Mouse (Mus musculus): ENCODE measurements around the gene Nr1i2. TPM values are rescaled to one million over a fixed set of nuclear protein-coding genes. Genes with fewer than 3 reads are reported as not detected.

The Nr1i2 gene
- total and polyA plus RNA-seq, 3 experiments = not detected

GRCm38 (mm10) chr16:38304460-38305194, 10.0 kb upstream of the Nr1i2 start:
- dilution Hi-C loops (cut with MboI; ENCODE audit: extremely low pct_ligation_motif_present, extremely low pct_unique_long_range_greater_than_20kb, low sequenced_read_pairs) = no loop called here
- DNase-seq (ENCODE audit: extremely low read depth) = peak; percentile 96
- in situ Hi-C loops (cut with MboI; ENCODE audit: low pct_ligation_motif_present, low pct_unique_long_range_greater_than_20kb, low sequenced_read_pairs) = no loop called here
- Histone ChIP-seq H3K4me2 (ENCODE audit: insufficient read depth, low read depth, poor library complexity, severe bottlenecking) (peak overlapping the region; percentile 67; the same call in 1 of the 2 replicates), H3K27me3 (replicated peaks) (no peaks in the 10 kb centered on the region), H3K36me3 (replicated peaks in 1 of 2; ENCODE audit: control insufficient read depth in 1 of 2, insufficient read depth in 1 of 2, low read length in 1 of 2) (peaks cover 0 to 4% of the 10 kb centered on the region in 2 experiments), H3K27ac (ENCODE audit: insufficient read depth, low read depth) (peak overlapping the region; percentile 77), H3K4me1 (ENCODE audit: control insufficient read depth in 1 of 2, insufficient read depth in 2 of 2) (peaks cover 18 to 58% of the 10 kb centered on the region in 2 experiments), H3K9me3 (replicated peaks; ENCODE audit: low read length) (peaks cover 2% of the 10 kb centered on the region), H3K4me3 (replicated peaks in 1 of 3; ENCODE audit: low read depth in 2 of 3, low read length in 2 of 3, poor library complexity in 1 of 3) (peak overlapping the region; percentile 22 to 33 (median 27)), H3K9ac (ENCODE audit: insufficient read depth, low read depth) (peak overlapping the region; percentile 64), H3K79me2 (replicated peaks; ENCODE audit: control insufficient read depth, extremely low read depth, insufficient read depth, poor library complexity, severe bottlenecking) (no peaks in the 10 kb centered on the region)
- TF ChIP-seq KAT2A (IDR thresholded peaks at IDR 0.05; ENCODE audit: insufficient replicate concordance, low read length) (0 out of 2 replicates have a peak, but pooled peaks have one; percentile 69), IRF4 (IDR thresholded peaks at IDR 0.05; ENCODE audit: low read depth, low read length) (peak; percentile 96), TBP (conservative IDR thresholded peaks at IDR 0.05; ENCODE audit: low read depth, low read length) (peak; percentile 65; the same call in 1 of the 2 replicates), TCF12 (IDR thresholded peaks at IDR 0.05; ENCODE audit: low read depth, low read length) (peak; percentile 91), PAX5 (IDR thresholded peaks at IDR 0.05; ENCODE audit: low read length) (no peak), CTCF (conservative IDR thresholded peaks at IDR 0.05 in 1 of 2, IDR thresholded peaks at IDR 0.05 in 1 of 2; ENCODE audit: low read depth in 2 of 2, low read length in 2 of 2) (peak in 1 of 2 experiments; percentile 58; a peak in 2 of 4 replicates), MAFK (IDR thresholded peaks at IDR 0.05; ENCODE audit: insufficient replicate concordance, low read length) (peak; percentile 79; the same call in 1 of the 2 replicates), USF1 (IDR thresholded peaks at IDR 0.05; ENCODE audit: low read depth, low read length) (no peak), RCOR1 (conservative IDR thresholded peaks at IDR 0.05; ENCODE audit: low read depth, low read length) (no peak; the same call in 1 of the 2 replicates), RAD21 (IDR thresholded peaks at IDR 0.05; ENCODE audit: low read depth, low read length) (peak; percentile 46), GABPA (IDR thresholded peaks at IDR 0.05; ENCODE audit: insufficient replicate concordance, low read depth, low read length) (no peak), ZNF384 (IDR thresholded peaks at IDR 0.05; ENCODE audit: low read depth, low read length) (no peak), SIN3A (IDR thresholded peaks at IDR 0.05; ENCODE audit: low read length) (peak; percentile 73; the same call in 1 of the 2 replicates), UBTF (IDR thresholded peaks at IDR 0.05; ENCODE audit: low read depth, low read length) (no peak), POLR2AphosphoS2 (IDR thresholded peaks at IDR 0.05; ENCODE audit: low read depth, low read length) (no peak), MAZ (IDR thresholded peaks at IDR 0.05; ENCODE audit: low read depth, low read length) (peak; percentile 33), ZC3H11A (IDR thresholded peaks at IDR 0.05; ENCODE audit: low read depth, low read length) (no peak), MAX (IDR thresholded peaks at IDR 0.05; ENCODE audit: low read length) (peak; percentile 93), NELFE (IDR thresholded peaks at IDR 0.05; ENCODE audit: low read depth, low read length) (peak; percentile 39; the same call in 1 of the 2 replicates), CHD1 (IDR thresholded peaks at IDR 0.05; ENCODE audit: low read depth, low read length) (peak; percentile 44; the same call in 1 of the 2 replicates), MXI1 (IDR thresholded peaks at IDR 0.05; ENCODE audit: low read depth, low read length) (peak; percentile 83), MYC (IDR thresholded peaks at IDR 0.05; ENCODE audit: low read depth, low read length) (peak; percentile 98), E2F4 (IDR thresholded peaks at IDR 0.05; ENCODE audit: insufficient replicate concordance, low read depth, low read length) (no peak), MEF2A (IDR thresholded peaks at IDR 0.05; ENCODE audit: borderline replicate concordance, low read depth, low read length) (peak; percentile 78; the same call in 1 of the 2 replicates), JUN (IDR thresholded peaks at IDR 0.05; ENCODE audit: insufficient read depth, low read depth, low read length) (peak; percentile 75), ZKSCAN1 (IDR thresholded peaks at IDR 0.05; ENCODE audit: borderline replicate concordance, low read depth, low read length) (no peak), EP300 (IDR thresholded peaks at IDR 0.05; ENCODE audit: low read length) (peak; percentile 94), SMC3 (IDR thresholded peaks at IDR 0.05; ENCODE audit: low read depth, low read length) (peak; percentile 34), ETS1 (conservative IDR thresholded peaks at IDR 0.05; ENCODE audit: low read depth, low read length) (peak; percentile 90), HCFC1 (IDR thresholded peaks at IDR 0.05; ENCODE audit: low read depth, low read length) (no peak), BHLHE40 (IDR thresholded peaks at IDR 0.05; ENCODE audit: low read depth, low read length) (peak; percentile 88), CHD2 (IDR thresholded peaks at IDR 0.05; ENCODE audit: low read length) (peak; percentile 83), JUND (conservative IDR thresholded peaks at IDR 0.05; ENCODE audit: low read depth, low read length) (peak; percentile 82), ZMIZ1 (IDR thresholded peaks at IDR 0.05; ENCODE audit: low read depth, low read length) (no peak), ELF1 (IDR thresholded peaks at IDR 0.05; ENCODE audit: low read depth, low read length) (peak; percentile 83), USF2 (conservative IDR thresholded peaks at IDR 0.05; ENCODE audit: low read depth, low read length) (no peak), NRF1 (IDR thresholded peaks at IDR 0.05; ENCODE audit: low read depth, low read length) (peak; percentile 86), POLR2A (IDR thresholded peaks at IDR 0.05; ENCODE audit: low read depth, low read length) (peak; percentile 81)

All from CH12.LX (cell line).